Mouse (Mus musculus) forebrain, embryonic 16.5 days (tissue): ENCODE results near the gene Treml4. TPM values are rescaled to one million over a fixed set of nuclear protein-coding genes. Genes with fewer than 3 reads are reported as not detected.
"Not testable (repeated sequence)": the region's sequence is repeated elsewhere in the genome, so short reads cannot be mapped to it uniquely, and the experiment has no call there.

Experiments
- ATAC-seq: fragments of 200-750 bp; cut with Nextera tagmentation; 2 replicates; pipeline ENCODE4 v1.8.0; 2017; ENCODE audit warnings: mild to moderate bottlenecking, moderate library complexity
- H3K27ac ChIP-seq: fragments of 300-500 bp; sonication (generic); 2 replicates; pipeline ENCODE4 v1.5.1; 2014; ENCODE audit warnings: low read length, control low read depth
- H3K27me3 ChIP-seq: fragments of 300-500 bp; sonication (generic); replicated peaks from 2 replicates; pipeline ENCODE4 v1.6.1; 2014; ENCODE audit warnings: low read length; ENCODE audit not compliant: control insufficient read depth, insufficient read depth
- H3K36me3 ChIP-seq: fragments of 300-500 bp; sonication (generic); 2 replicates; pipeline ENCODE4 v1.6.1; 2014; ENCODE audit not compliant: control insufficient read depth, insufficient read depth
- H3K4me1 ChIP-seq: fragments of 300-500 bp; sonication (generic); replicated peaks from 2 replicates; pipeline ENCODE4 v1.6.1; 2014; ENCODE audit warnings: low read length; ENCODE audit not compliant: control insufficient read depth, insufficient read depth
- H3K4me2 ChIP-seq: fragments of 300-500 bp; sonication (generic); 2 replicates; pipeline ENCODE4 v1.6.1; 2014; ENCODE audit warnings: mild to moderate bottlenecking, low read length, control low read depth
- H3K4me3 ChIP-seq: fragments of 300-500 bp; sonication (generic); replicated peaks from 2 replicates; pipeline ENCODE4 v1.5.1; 2014; ENCODE audit warnings: mild to moderate bottlenecking, low read length, control low read depth
- H3K9ac ChIP-seq: fragments of 300-500 bp; sonication (generic); replicated peaks from 2 replicates; pipeline ENCODE4 v1.6.1; 2014; ENCODE audit warnings: low read depth, low read length, control low read depth
- H3K9me3 ChIP-seq: fragments of 300-500 bp; sonication (generic); 2 replicates; pipeline ENCODE4 v1.6.1; 2016; ENCODE audit warnings: low read length; ENCODE audit not compliant: control insufficient read depth
- WGBS: fragments of 180-500 bp; shearing (Covaris S2); extraction: QIAGEN DNeasy Blood & Tissue Kit; methylation state at CpG from one replicate; pipeline ENCODE4 v1.1.7; 2014; 5-methylcytosine and 5-hydroxymethylcytosine counted together
- polyA plus RNA-seq: library from polyadenylated mRNA; unstranded; fragments of >200 nt; fragmentation: Nextera tagmentation; extraction: Ambion mirVana; gene quantifications from 2 replicates; pipeline ENCODE4 v1.2.1, GENCODE M21; 2015

The Treml4 gene
- polyA plus RNA-seq, 1 experiment from 2014 or later = not detected

DNA sequence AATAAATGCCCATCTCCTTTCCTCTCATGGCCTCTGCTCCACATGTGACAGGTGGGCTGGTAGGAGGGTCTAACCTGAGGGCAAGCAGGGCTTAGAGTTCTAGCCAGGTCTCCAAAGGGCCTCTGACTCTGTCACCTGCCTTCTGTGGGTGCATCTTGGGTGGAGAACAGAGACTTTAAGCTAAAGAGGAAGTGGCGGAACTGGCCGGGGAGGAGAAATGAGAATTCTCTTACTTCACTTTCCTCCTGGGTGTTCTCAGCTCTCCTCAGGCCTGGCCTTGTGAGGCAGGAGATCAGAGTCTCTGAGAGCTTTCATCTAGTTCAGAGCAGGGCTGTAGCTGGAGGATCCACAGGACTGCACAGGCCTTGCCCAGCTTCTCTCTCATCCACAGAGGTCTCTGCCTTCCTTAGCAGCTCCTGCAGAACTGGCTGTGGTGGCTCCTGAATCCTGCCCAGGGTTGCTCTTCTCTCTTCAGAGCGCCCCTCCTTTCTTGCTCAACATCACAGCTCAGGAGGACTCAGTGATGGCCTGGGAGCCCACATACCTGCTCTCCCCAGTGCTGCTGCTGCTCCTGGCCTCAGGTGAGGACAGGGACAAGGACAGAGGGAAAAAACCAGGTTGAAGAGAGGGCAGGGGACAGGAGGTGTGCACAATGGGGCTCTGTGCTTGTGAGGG lies 51.9 kb downstream of the Treml4 start, which contains the start of gene B430306N03Rik:
TSS of gene B430306N03Rik (plus strand) at position 237 of the 675 bp plus-strand sequence.
- not testable (repeated sequence) for H3K4me2 ChIP-seq, H3K9me3 ChIP-seq, H3K27me3 ChIP-seq, H3K27ac ChIP-seq, H3K9ac ChIP-seq, H3K4me1 ChIP-seq, H3K4me3 ChIP-seq, H3K36me3 ChIP-seq, ATAC-seq
- WGBS = 88% methylated on average over 3 of the region's 3 CpGs

DNA sequence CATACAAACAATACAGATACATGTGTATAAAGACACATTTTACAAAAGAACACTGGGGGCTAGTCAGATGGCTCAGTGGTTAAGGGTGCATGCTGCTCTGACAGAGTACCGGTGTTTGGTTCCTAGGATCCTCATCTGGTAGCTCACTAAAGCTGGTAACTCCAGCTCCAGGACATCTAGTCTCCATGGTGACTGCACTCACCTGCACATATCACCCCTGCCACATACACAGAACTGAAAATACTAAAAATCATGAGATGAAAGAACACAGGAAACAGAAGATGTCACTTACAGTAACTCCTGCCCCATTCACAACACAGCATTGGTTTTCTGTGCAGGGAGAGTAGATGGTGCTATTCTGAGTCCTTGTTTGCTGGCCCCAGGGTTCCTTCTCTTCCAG lies 54.6 kb downstream of the Treml4 start:
- no peak overlapping the region for H3K4me2 ChIP-seq
- WGBS = 88% methylated on average over 1 of the region's 1 CpGs
- H3K36me3 ChIP-seq = no peaks in the 10 kb centered on the region
- no peaks in the 10 kb centered on the region for H3K27me3 ChIP-seq
- no peaks in the 10 kb centered on the region for H3K9me3 ChIP-seq
- no peak for ATAC-seq
- H3K4me3 ChIP-seq = no peak overlapping the region
- H3K9ac ChIP-seq = no peak overlapping the region
- no peaks in the 10 kb centered on the region for H3K4me1 ChIP-seq
- no peak overlapping the region for H3K27ac ChIP-seq

DNA sequence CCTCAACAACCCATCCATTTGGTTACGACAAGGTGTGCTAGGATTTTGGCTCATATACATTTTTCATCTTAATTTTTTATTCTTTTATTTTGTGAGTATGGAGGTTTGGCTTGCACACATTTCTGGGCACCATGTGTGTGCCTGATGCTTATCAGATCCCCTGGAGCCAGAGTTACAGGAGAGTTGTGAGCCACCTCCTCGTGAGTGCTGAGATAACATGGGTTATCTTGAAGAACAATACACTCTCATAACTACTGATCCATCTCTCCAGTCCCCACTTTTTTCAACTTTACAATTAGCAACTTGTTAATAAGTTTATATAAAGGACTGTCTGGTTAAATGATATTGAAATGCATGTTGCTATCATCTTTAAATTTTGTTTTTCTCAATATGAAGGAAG lies 57.2 kb downstream of the Treml4 start:
- no peak overlapping the region for H3K4me2 ChIP-seq
- no peak overlapping the region for H3K27ac ChIP-seq
- H3K4me3 ChIP-seq = no peak overlapping the region
- 89% methylated on average over 2 of the region's 2 CpGs for WGBS
- no peak overlapping the region for H3K9ac ChIP-seq
- H3K4me1 ChIP-seq = no peaks in the 10 kb centered on the region
- no peak for ATAC-seq
- no peaks in the 10 kb centered on the region for H3K27me3 ChIP-seq
- no peaks in the 10 kb centered on the region for H3K36me3 ChIP-seq
- H3K9me3 ChIP-seq = no peaks in the 10 kb centered on the region

DNA sequence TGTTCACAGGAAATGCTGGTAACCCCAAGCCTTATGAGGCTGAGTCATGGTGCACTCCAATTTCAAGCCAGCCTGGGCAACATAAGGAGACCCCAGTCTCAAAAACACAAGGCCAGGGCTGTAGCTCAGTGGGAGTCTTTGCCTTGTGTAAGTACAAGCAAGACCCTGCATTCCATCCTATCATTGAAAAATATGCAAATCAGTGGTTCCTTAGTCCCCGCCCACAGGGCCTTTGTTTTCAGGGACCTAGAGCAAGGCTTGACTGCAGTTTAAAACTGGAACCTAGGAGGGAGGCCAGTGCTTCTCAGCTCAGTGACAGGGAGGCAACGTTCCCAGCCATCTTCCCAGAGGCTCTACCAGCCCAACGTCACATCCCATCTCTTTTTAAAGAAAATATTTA lies 59.1 kb downstream of the Treml4 start:
- H3K27ac ChIP-seq = no peak overlapping the region

DNA sequence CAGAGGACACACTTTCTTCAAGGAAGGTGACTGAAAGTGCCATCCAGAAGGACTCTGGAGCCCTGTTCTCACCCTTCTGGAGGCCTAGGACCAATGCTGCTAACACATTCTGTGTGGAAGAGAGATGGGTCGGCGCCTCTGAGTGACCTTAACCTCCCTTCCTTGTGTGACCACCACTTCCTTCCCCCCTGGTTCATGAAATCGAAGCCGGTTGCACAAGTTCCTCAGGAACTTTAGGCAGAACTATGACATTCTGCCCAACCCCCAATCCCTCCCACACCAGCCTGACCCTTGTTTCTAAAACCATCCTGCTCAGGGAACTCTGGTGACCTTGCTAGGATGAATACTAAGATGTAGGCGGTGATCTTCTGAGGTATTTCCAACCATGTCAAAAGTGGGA lies 60.2 kb downstream of the Treml4 start:
- H3K27ac ChIP-seq = no peak overlapping the region

More for the DNA sequence above, 59.1 kb downstream of the Treml4 start:
- Histone ChIP-seq H3K9ac (no peak overlapping the region), H3K4me1 (no peaks in the 10 kb centered on the region), H3K27me3 (no peaks in the 10 kb centered on the region), H3K4me3 (no peak overlapping the region), H3K9me3 (no peaks in the 10 kb centered on the region), H3K36me3 (no peaks in the 10 kb centered on the region), H3K4me2 (no peak overlapping the region)
- WGBS = 67% methylated on average over 3 of the region's 3 CpGs
- no peak for ATAC-seq

More for the DNA sequence above, 60.2 kb downstream of the Treml4 start:
- H3K9ac ChIP-seq = no peak overlapping the region
- H3K4me1 ChIP-seq = no peaks in the 10 kb centered on the region
- H3K9me3 ChIP-seq = no peaks in the 10 kb centered on the region
- H3K27me3 ChIP-seq = no peaks in the 10 kb centered on the region
- H3K36me3 ChIP-seq = no peaks in the 10 kb centered on the region
- no peak overlapping the region for H3K4me2 ChIP-seq
- no peak for ATAC-seq
- WGBS = 97% methylated on average over 5 of the region's 5 CpGs
- H3K4me3 ChIP-seq = no peak overlapping the region

Other genes with a start within 250 kb of the Treml4 start
- gene 1700122O11Rik, start 226.0 kb upstream of the Treml4 start, polyA plus RNA-seq = not detected in 2 replicates
- not detected in 2 replicates for gene 1700067P10Rik, start 175.0 kb upstream of the Treml4 start, polyA plus RNA-seq
- not detected in 2 replicates for gene 9830107B12Rik, start 118.0 kb upstream of the Treml4 start, polyA plus RNA-seq
- not detected in 2 replicates for gene A530064D06Rik, start 97.0 kb upstream of the Treml4 start, polyA plus RNA-seq
- gene Trem1, start 31.5 kb upstream of the Treml4 start, polyA plus RNA-seq = not detected in 2 replicates
- gene Trem3, start 16.5 kb upstream of the Treml4 start, polyA plus RNA-seq = not detected in 2 replicates
- gene Treml2, start 35.2 kb downstream of the Treml4 start, polyA plus RNA-seq = 0.10 TPM in 1 of 2 replicates, not detected in the other
- gene B430306N03Rik, start 51.8 kb downstream of the Treml4 start, polyA plus RNA-seq = not detected in 2 replicates
- gene Trem2, start 82.1 kb downstream of the Treml4 start, polyA plus RNA-seq = 2.9 and 3.4 TPM in 2 replicates
- gene Treml1, start 95.6 kb downstream of the Treml4 start, polyA plus RNA-seq = 0.18 and 0.51 TPM in 2 replicates
- gene Nfya, start 145.6 kb downstream of the Treml4 start, polyA plus RNA-seq = 19.7 and 21.8 TPM in 2 replicates
- 49.1 and 54.5 TPM in 2 replicates for gene Oard1, start 145.7 kb downstream of the Treml4 start, polyA plus RNA-seq
- 0.29 and 0.43 TPM in 2 replicates for gene Apobec2, start 168.6 kb downstream of the Treml4 start, polyA plus RNA-seq
- gene Tspo2, start 187.2 kb downstream of the Treml4 start, polyA plus RNA-seq = 2.0 and 2.5 TPM in 2 replicates
- gene Unc5cl, start 190.6 kb downstream of the Treml4 start, polyA plus RNA-seq = 0.19 TPM in 1 of 2 replicates, not detected in the other